Mouse (Mus musculus) spleen, postnatal 14 days (tissue): ENCODE results near the gene Nfix.

Experiments used
- DNase-seq, 2 experiments: peaks; one replicate each; pipeline ENCODE4 v3.0.0; 2021 to 2022; ENCODE audit warnings: low spot score in 2 of 2

The Nfix gene

GRCm38 (mm10) chr8:84781686-84782505, 18.2 kb downstream of the Nfix start:
- DNase-seq, result no peak

- no peak for DNase-seq
These were observed 19.0 kb downstream of the Nfix start for GRCm38 (mm10) chr8:84780949-84781680.

- no peak for DNase-seq
These were observed 20.0 kb downstream of the Nfix start for GRCm38 (mm10) chr8:84780225-84780555.

GRCm38 (mm10) chr8:84779519-84780224, 20.5 kb downstream of the Nfix start:
- DNase-seq, result no peak

GRCm38 (mm10) chr8:84778638-84779380, 21.3 kb downstream of the Nfix start:
- DNase-seq, result no peak

GRCm38 (mm10) chr8:84777899-84778637, 22.1 kb downstream of the Nfix start:
- no peak for DNase-seq

GRCm38 (mm10) chr8:84776569-84776968, 23.6 kb downstream of the Nfix start:
- no peak for DNase-seq

GRCm38 (mm10) chr8:84775621-84776113, 24.5 kb downstream of the Nfix start:
- DNase-seq, result no peak

- DNase-seq, result no peak
These were observed 25.0 kb downstream of the Nfix start for GRCm38 (mm10) chr8:84775105-84775591.

- DNase-seq, result no peak
These were observed 25.7 kb downstream of the Nfix start for GRCm38 (mm10) chr8:84774473-84774911.

GRCm38 (mm10) chr8:84773833-84774232, 26.3 kb downstream of the Nfix start:
- no peak for DNase-seq

- no peak for DNase-seq
These were observed 26.8 kb downstream of the Nfix start for GRCm38 (mm10) chr8:84773304-84773703.

GRCm38 (mm10) chr8:84772628-84773027, 27.5 kb downstream of the Nfix start:
- no peak for DNase-seq

- no peak for DNase-seq
These were observed 28.2 kb downstream of the Nfix start for GRCm38 (mm10) chr8:84771941-84772378.

GRCm38 (mm10) chr8:84771000-84771687, 29.0 kb downstream of the Nfix start:
- DNase-seq, result no peak

- no peak for DNase-seq
These were observed 29.8 kb downstream of the Nfix start for GRCm38 (mm10) chr8:84770100-84770953.

- DNase-seq, result no peak
These were observed 30.8 kb downstream of the Nfix start for GRCm38 (mm10) chr8:84769324-84769723.

- no peak for DNase-seq
These were observed 31.6 kb downstream of the Nfix start for GRCm38 (mm10) chr8:84768343-84769095.
